Mouse (Mus musculus) left cerebral cortex, postnatal 14 days (tissue): ENCODE data around the gene BC053393. TPM values are rescaled to one million over a fixed set of nuclear protein-coding genes. Genes with fewer than 3 reads are reported as not detected.
"Not testable (repeated sequence)": the region's sequence is repeated elsewhere in the genome, so short reads cannot be mapped to it uniquely, and the experiment has no call there.

Experiments used
- DNase-seq, 2 experiments: peaks; one replicate each; pipeline ENCODE4 v3.0.0; 2021 to 2022; ENCODE audit warnings: low spot score in 2 of 2, mixed read lengths in 1 of 2
- intact Hi-C: fragments of 180-260 bp; cut with DNase I; formaldehyde crosslinking; loops from one replicate; pipeline ENCODE4 v1.15.1; 2025
- total RNA-seq, 2 experiments: library from RNA; stranded (reverse); gene quantifications; 2 replicates each; pipeline ENCODE4 v1.2.3; 2021

Gene BC053393
- total RNA-seq, 2 experiments from 2014 or later: 0.29 to 0.32 TPM

GRCm38 (mm10) chr11:46635516-46635915 is 64.2 kb downstream of the BC053393 start:
- intact Hi-C loops, DNase-seq: not testable (repeated sequence)

GRCm38 (mm10) chr11:46636568-46636967 is 65.2 kb downstream of the BC053393 start:
- no peak for DNase-seq
- intact Hi-C loops: no loop called here

Other genes starting within 250 kb of the BC053393 start
- under 1 TPM; 0.11 to 0.44 TPM for gene Itk, start 182.0 kb upstream of the BC053393 start, total RNA-seq
- not detected for gene Fam71b, start 175.0 kb upstream of the BC053393 start, total RNA-seq
- gene Med7, start 134.6 kb upstream of the BC053393 start, total RNA-seq: 10 to 100 TPM; 30.2 to 36.5 TPM
- 1 to 10 TPM; 1.1 to 1.7 TPM for gene Havcr2, start 116.6 kb upstream of the BC053393 start, total RNA-seq
- not detected for gene Gm12169, start 47.3 kb upstream of the BC053393 start, total RNA-seq
- gene Dppa1, start 57.7 kb downstream of the BC053393 start, total RNA-seq: not detected
- not detected for gene Timd2, start 135.5 kb downstream of the BC053393 start, total RNA-seq
- not detected for gene Havcr1, start 163.5 kb downstream of the BC053393 start, total RNA-seq
- gene Timd4, start 239.3 kb downstream of the BC053393 start, total RNA-seq: not detected